Mouse (Mus musculus): ENCODE data around the gene Slfn9. TPM values are rescaled to one million over a fixed set of nuclear protein-coding genes. Genes with fewer than 3 reads are reported as not detected.
"Not testable (repeated sequence)": the region's sequence is repeated elsewhere in the genome, so short reads cannot be mapped to it uniquely, and the experiment has no call there.

Gene Slfn9
- polyA plus RNA-seq (2014; fragmentation: Nextera tagmentation; extraction: Ambion mirVana): 16.9 and 19.5 TPM in 2 replicates

DNA sequence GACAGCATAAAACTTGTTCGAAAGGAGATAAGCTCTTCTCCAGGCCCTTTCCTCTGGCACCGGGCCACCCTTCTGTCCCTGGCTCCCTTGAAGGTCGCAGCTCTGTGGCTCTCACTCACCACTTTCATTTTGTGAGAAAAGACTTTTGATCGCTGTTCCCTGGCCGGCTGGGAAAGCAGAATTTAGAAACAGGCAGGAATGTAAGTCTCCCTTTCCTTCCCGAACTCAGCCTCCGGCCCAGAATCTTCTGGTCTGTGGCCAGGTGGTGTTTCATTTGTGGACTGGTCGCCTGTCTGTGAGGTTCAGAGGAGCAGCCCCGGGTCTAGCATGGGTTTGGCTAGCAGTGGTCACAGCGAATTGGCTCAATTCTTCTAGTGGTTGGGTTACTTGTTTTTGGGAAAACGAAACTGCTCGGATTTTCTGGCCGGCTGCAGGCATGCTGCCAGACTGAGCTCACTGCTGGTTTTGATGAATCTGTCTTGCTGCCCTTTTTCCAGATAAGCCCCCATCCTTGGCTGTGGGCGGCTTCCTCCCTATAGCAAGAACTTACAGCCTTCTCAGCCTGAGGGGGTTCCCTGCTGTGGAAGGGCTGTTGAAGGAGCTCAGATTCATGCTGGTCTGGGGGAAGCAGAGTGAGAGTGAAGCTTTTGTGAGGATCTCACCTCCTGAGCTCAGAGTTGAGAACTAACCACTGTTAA lies at the start of gene Slfn9:
Gene Slfn9 (minus strand): TSS at position 362 of the 698 bp plus-strand sequence.
- no peaks in the 10 kb centered on the region for H3K9me3 ChIP-seq (ENCODE audit: control insufficient read depth, low read length)
- H3K4me3 ChIP-seq (ENCODE audit: low read depth, low read length): peak within 1 kb of the TSS; percentile 34
- DNase-seq (ENCODE audit: low spot score) (peak; percentile 78), ATAC-seq (replicated peaks; ENCODE audit: low FRiP score, low TSS enrichment, low read depth) (no peak)
- 8% methylated on average over 14 of the region's 14 CpGs for WGBS
- peak within 1 kb of the TSS; percentile 82 for H3K4me2 ChIP-seq (ENCODE audit: low read length)
- peak within 1 kb of the TSS; percentile 47; the same call in 1 of the 2 replicates for H3K27ac ChIP-seq (ENCODE audit: low read depth)
- H3K4me1 ChIP-seq (replicated peaks; ENCODE audit: control insufficient read depth, insufficient read depth, low read length): peaks cover 3% of the 10 kb centered on the region; the same call in 1 of the 2 replicates
- no peaks in the 10 kb centered on the region for H3K27me3 ChIP-seq (replicated peaks; ENCODE audit: control insufficient read depth, insufficient read depth, low read length)
- peak within 1 kb of the TSS; percentile 45 for H3K9ac ChIP-seq (ENCODE audit: low read length)
- H3K36me3 ChIP-seq (ENCODE audit: control insufficient read depth, insufficient read depth, low read length): 0 out of 2 replicates have a peak, but pooled peaks cover 3% of the 10 kb centered on the region

DNA sequence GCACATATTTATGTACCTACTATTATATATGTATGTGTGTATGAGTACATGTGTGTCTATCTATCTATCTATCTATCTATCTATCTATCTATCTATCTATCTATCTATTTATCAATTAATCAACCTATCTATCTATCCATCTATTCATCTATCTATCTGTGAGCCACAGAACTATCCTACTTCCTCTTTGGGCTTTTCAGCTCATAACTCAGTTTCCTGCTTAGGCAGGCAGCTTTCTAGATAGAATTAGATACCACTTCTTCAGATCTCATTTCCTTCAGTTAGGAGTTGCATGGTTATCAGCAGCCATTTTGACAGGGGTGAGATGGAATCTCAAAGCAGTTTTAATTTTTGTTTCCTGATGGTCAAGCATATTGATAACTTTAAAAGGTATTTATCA lies 49.4 kb upstream of the Slfn9 start:
- no peak overlapping the region for H3K4me3 ChIP-seq (ENCODE audit: low read depth, low read length)
- no peaks in the 10 kb centered on the region for H3K27me3 ChIP-seq (replicated peaks; ENCODE audit: control insufficient read depth, insufficient read depth, low read length)
- ATAC-seq (replicated peaks; ENCODE audit: low FRiP score, low TSS enrichment, low read depth) (no peak), DNase-seq (ENCODE audit: low spot score) (no peak)
- no peaks in the 10 kb centered on the region for H3K36me3 ChIP-seq (ENCODE audit: control insufficient read depth, insufficient read depth, low read length)
- H3K4me1 ChIP-seq (replicated peaks; ENCODE audit: control insufficient read depth, insufficient read depth, low read length): no peaks in the 10 kb centered on the region
- no peak overlapping the region for H3K4me2 ChIP-seq (ENCODE audit: low read length)
- no peaks in the 10 kb centered on the region for H3K9me3 ChIP-seq (ENCODE audit: control insufficient read depth, low read length)
- no peak overlapping the region for H3K27ac ChIP-seq (ENCODE audit: low read depth)
- H3K9ac ChIP-seq (ENCODE audit: low read length): no peak overlapping the region

DNA sequence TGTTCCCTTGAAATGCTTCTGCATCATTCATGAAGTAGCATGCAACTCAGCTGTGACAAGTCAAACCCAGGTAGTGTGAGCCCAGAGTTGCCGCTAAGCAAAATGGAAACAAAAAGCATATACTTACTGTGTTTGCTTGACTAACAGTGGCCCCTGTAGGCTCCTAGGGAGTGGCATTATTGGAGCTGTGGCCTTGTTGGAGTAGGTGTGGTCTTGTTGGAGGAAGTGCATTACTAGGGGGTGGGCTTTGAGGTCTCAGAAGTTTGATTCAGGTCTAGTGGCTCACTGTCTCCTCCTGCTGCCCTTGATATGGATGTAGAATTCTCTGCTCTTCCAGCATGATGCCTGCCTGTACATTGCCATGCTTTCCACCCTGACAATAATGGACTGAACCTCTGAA lies 48.7 kb upstream of the Slfn9 start:
- Histone ChIP-seq H3K27ac (ENCODE audit: low read depth) (no peak overlapping the region), H3K9me3 (ENCODE audit: control insufficient read depth, low read length) (no peaks in the 10 kb centered on the region), H3K36me3 (ENCODE audit: control insufficient read depth, insufficient read depth, low read length) (no peaks in the 10 kb centered on the region), H3K9ac (ENCODE audit: low read length) (no peak overlapping the region), H3K4me2 (ENCODE audit: low read length) (peak overlapping the region; percentile 38), H3K4me3 (ENCODE audit: low read depth, low read length) (0 out of 2 replicates have a peak overlapping the region, but pooled peaks have one; percentile 18), H3K27me3 (replicated peaks; ENCODE audit: control insufficient read depth, insufficient read depth, low read length) (no peaks in the 10 kb centered on the region), H3K4me1 (replicated peaks; ENCODE audit: control insufficient read depth, insufficient read depth, low read length) (no peaks in the 10 kb centered on the region)
- no peak for ATAC-seq (replicated peaks; ENCODE audit: low FRiP score, low TSS enrichment, low read depth)
- 15% methylated on average over 1 of the region's 1 CpGs for WGBS
- DNase-seq (ENCODE audit: low spot score): no peak

DNA sequence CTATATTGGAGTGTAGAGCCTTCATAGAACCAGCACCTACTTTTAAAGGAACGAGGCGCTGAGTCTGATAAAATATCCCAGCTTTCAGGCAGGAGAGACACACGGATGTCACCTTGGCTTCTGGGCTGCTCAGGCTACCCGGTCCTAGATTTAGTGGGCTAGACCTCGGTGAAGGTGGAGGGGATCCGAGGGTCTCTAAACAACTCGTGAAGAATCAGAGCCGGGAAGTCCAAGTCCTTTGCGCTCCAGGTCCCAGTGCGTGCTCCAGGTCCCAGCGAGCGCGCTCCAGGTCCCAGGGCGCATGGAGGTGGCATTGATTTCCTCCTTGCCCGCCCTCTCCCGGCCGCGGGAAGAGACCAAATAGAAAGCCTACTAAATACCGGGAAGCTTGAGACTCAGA lies 48.2 kb upstream of the Slfn9 start:
- Histone ChIP-seq H3K27ac (ENCODE audit: low read depth) (no peak overlapping the region), H3K36me3 (ENCODE audit: control insufficient read depth, insufficient read depth, low read length) (no peaks in the 10 kb centered on the region), H3K27me3 (replicated peaks; ENCODE audit: control insufficient read depth, insufficient read depth, low read length) (no peaks in the 10 kb centered on the region), H3K9ac (ENCODE audit: low read length) (no peak overlapping the region), H3K4me3 (ENCODE audit: low read depth, low read length) (peak overlapping the region; percentile 18; the same call in 1 of the 2 replicates), H3K9me3 (ENCODE audit: control insufficient read depth, low read length) (no peaks in the 10 kb centered on the region), H3K4me2 (ENCODE audit: low read length) (peak overlapping the region; percentile 38), H3K4me1 (replicated peaks; ENCODE audit: control insufficient read depth, insufficient read depth, low read length) (no peaks in the 10 kb centered on the region)
- DNase-seq (ENCODE audit: low spot score): no peak
- WGBS: 8% methylated on average over 19 of the region's 19 CpGs
- no peak for ATAC-seq (replicated peaks; ENCODE audit: low FRiP score, low TSS enrichment, low read depth)

DNA sequence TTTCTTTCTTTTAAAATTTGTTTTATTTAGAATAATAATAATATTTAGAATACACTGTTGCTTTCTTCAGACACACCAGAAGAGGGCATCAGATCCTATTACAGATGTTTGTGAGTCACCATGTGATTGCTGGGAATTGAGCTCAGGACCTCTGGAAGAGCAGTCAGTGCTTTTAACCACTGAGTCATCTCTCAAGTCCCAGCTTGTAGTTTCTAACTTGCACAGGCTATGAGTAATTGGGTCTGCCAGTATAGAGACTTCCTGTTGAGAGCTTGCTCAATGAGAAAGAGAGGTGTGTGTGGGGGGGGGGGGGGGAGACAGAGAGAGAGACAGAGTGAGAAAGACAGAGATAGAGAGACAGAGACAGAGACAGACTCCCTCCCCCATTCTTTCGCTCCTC lies 47.5 kb upstream of the Slfn9 start:
- no peak overlapping the region for H3K4me2 ChIP-seq (ENCODE audit: low read length)
- WGBS: 70% methylated on average over 1 of the region's 1 CpGs

DNA sequence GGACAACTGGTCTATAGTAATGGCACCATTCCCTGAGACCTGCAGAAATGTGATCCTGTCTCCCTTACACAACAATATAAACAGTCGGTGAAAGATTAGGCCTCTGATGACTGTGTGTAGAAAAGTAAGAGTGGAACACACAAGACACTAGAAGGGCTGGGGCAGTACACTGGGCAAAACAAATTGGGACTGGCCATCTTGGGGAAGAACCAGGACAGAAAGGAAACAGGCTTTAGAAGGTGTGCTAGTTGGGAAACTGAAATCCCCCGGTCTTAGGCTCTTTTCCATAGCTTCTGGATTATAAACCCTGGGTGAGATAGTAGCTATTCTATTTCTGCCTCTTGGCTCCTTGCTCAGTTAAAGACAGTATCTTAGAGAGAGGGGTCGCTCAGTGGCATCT lies 47.1 kb upstream of the Slfn9 start:
- H3K27me3 ChIP-seq (replicated peaks; ENCODE audit: control insufficient read depth, insufficient read depth, low read length); H3K27ac ChIP-seq (ENCODE audit: low read depth); H3K36me3 ChIP-seq (ENCODE audit: control insufficient read depth, insufficient read depth, low read length); H3K9me3 ChIP-seq (ENCODE audit: control insufficient read depth, low read length); H3K4me2 ChIP-seq (ENCODE audit: low read length); DNase-seq (ENCODE audit: low spot score); H3K4me3 ChIP-seq (ENCODE audit: low read depth, low read length); ATAC-seq (replicated peaks; ENCODE audit: low FRiP score, low TSS enrichment, low read depth); H3K9ac ChIP-seq (ENCODE audit: low read length); H3K4me1 ChIP-seq (replicated peaks; ENCODE audit: control insufficient read depth, insufficient read depth, low read length): not testable (repeated sequence)
- whole genome bisulfite sequencing: 78% methylated on average over 3 of the region's 3 CpGs

More for the DNA sequence above, 47.5 kb upstream of the Slfn9 start:
- H3K9ac ChIP-seq (ENCODE audit: low read length): no peak overlapping the region
- no peaks in the 10 kb centered on the region for H3K27me3 ChIP-seq (replicated peaks; ENCODE audit: control insufficient read depth, insufficient read depth, low read length)
- H3K36me3 ChIP-seq (ENCODE audit: control insufficient read depth, insufficient read depth, low read length): no peaks in the 10 kb centered on the region
- DNase-seq (ENCODE audit: low spot score): no peak
- no peak overlapping the region for H3K4me3 ChIP-seq (ENCODE audit: low read depth, low read length)
- no peak overlapping the region for H3K27ac ChIP-seq (ENCODE audit: low read depth)
- H3K4me1 ChIP-seq (replicated peaks; ENCODE audit: control insufficient read depth, insufficient read depth, low read length): no peaks in the 10 kb centered on the region
- ATAC-seq (replicated peaks; ENCODE audit: low FRiP score, low TSS enrichment, low read depth): no peak
- no peaks in the 10 kb centered on the region for H3K9me3 ChIP-seq (ENCODE audit: control insufficient read depth, low read length)

DNA sequence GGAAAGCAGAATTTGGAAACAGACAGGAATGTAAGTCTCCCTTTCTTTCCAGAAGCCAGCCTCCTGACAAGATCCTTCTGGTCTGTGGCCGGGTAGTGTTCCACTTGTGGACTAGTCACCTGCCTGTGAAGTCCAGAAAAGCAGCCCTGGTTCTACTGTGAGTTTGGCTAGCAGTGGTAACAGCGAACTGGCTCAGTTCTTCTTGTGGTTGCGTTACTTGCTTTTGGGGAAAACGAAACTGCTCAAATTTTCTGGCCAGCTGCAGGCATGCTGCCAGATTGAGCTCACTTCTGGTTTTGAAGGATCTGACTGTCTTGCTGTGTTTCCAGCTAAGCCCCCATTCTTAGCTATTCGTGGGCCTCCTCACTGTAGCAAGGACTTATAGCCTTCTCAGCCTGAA lies 29.0 kb upstream of the Slfn9 start, which contains the start of gene Slfn8:
Gene Slfn8 (minus strand): TSS at position 190 of the 400 bp plus-strand sequence.
- Histone ChIP-seq H3K9ac (ENCODE audit: low read length) (no peak within 1 kb of the TSS), H3K4me2 (ENCODE audit: low read length) (no peak within 1 kb of the TSS), H3K4me3 (ENCODE audit: low read depth, low read length) (no peak within 1 kb of the TSS), H3K27ac (ENCODE audit: low read depth) (no peak within 1 kb of the TSS), H3K9me3 (ENCODE audit: control insufficient read depth, low read length) (no peaks in the 10 kb centered on the region), H3K4me1 (replicated peaks; ENCODE audit: control insufficient read depth, insufficient read depth, low read length) (no peaks in the 10 kb centered on the region), H3K36me3 (ENCODE audit: control insufficient read depth, insufficient read depth, low read length) (no peaks in the 10 kb centered on the region), H3K27me3 (replicated peaks; ENCODE audit: control insufficient read depth, insufficient read depth, low read length) (no peaks in the 10 kb centered on the region)
- ATAC-seq (replicated peaks; ENCODE audit: low FRiP score, low TSS enrichment, low read depth) (no peak), DNase-seq (ENCODE audit: low spot score) (no peak)
- WGBS: 61% methylated on average over 5 of the region's 5 CpGs

DNA sequence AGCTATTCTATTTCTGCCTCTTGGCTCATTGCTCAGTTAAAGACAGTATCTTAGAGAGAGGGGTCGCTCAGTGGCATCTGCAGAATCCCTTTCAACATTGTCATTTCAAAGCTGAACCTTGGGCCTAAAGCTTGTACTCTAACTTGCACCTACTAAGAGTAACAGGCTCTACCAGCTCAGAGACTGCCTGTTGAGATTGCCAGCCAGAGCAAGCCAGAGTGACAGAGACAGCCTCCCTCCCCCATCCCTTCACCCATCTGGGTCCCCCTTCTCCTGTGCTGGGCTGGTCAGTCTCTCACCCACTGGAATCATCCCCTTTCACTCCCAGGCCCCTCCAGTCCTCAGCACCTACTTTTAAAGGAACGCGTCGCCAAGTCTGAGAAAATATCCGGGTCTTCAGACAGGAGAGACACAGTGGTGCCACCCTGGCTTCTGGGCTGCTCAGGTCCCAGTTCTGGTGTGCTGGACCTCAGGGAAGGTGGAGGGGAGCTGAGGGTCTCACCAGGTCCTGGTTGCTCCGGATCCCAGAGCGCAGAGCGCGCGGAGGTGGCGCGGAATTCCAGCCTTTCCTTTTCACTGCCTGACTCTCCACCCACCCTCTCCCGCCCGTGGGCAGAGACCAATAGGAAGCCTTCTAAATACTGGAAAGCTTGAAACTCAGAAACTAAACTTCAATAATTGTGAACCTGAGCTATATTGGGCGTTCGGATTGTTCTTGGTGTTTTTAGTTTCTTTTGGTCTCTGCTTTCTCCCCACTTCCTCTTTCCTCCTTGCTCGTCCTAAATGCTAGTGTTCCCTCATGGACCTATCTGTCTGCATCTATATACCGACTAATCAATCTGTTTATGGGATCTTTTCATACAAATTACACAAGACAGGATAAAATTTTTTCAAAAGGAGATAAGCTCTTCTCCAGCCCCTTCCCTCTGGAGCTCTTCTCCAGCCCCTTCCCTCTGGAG lies 28.2 kb upstream of the Slfn9 start:
- not testable (repeated sequence) for H3K27ac ChIP-seq (ENCODE audit: low read depth); H3K4me2 ChIP-seq (ENCODE audit: low read length)
- 77% methylated on average over 18 of the region's 18 CpGs for WGBS

More for the DNA sequence above, 28.2 kb upstream of the Slfn9 start:
- DNase-seq (ENCODE audit: low spot score); H3K4me3 ChIP-seq (ENCODE audit: low read depth, low read length); ATAC-seq (replicated peaks; ENCODE audit: low FRiP score, low TSS enrichment, low read depth); H3K4me1 ChIP-seq (replicated peaks; ENCODE audit: control insufficient read depth, insufficient read depth, low read length); H3K27me3 ChIP-seq (replicated peaks; ENCODE audit: control insufficient read depth, insufficient read depth, low read length); H3K36me3 ChIP-seq (ENCODE audit: control insufficient read depth, insufficient read depth, low read length); H3K9me3 ChIP-seq (ENCODE audit: control insufficient read depth, low read length); H3K9ac ChIP-seq (ENCODE audit: low read length): not testable (repeated sequence)
